Mouse (Mus musculus) myocyte (in vitro differentiated cells): Measurements from ENCODE around the gene Ipo9.

Experiments used
- CEBPB ChIP-seq: IDR thresholded peaks from 2 replicates; pipeline ENCODE4 v1.6.1; 2011; ENCODE audit warnings: mild to moderate bottlenecking, moderate library complexity; ENCODE audit not compliant: poor library complexity, insufficient read depth, severe bottlenecking
- E2F4 ChIP-seq: IDR thresholded peaks from one replicate; pipeline ENCODE4 v1.6.1; 2011; ENCODE audit warnings: mild to moderate bottlenecking, control low read depth, moderate library complexity; ENCODE audit not compliant: insufficient read depth
- MAX ChIP-seq: IDR thresholded peaks from one replicate; pipeline ENCODE4 v1.6.1; 2011; ENCODE audit warnings: low read depth, mild to moderate bottlenecking, control low read depth
- MYOD1 ChIP-seq, 3 experiments: IDR thresholded peaks; one replicate each; pipeline ENCODE4 v1.6.1; 2011; ENCODE audit warnings: control low read depth in 2 of 3, low read depth in 2 of 3, mild to moderate bottlenecking in 2 of 3, moderate library complexity in 1 of 3; ENCODE audit not compliant: insufficient read length in 2 of 3, control insufficient read depth in 1 of 3
- POLR2A ChIP-seq: IDR thresholded peaks from one replicate; pipeline ENCODE4 v1.6.1; 2011; ENCODE audit warnings: low read depth, mild to moderate bottlenecking, control low read depth, moderate library complexity; ENCODE audit not compliant: insufficient read length
- POLR2AphosphoS2 ChIP-seq: IDR thresholded peaks from one replicate; pipeline ENCODE4 v1.6.1; 2011; ENCODE audit warnings: low read depth, control low read depth; ENCODE audit not compliant: insufficient read length
- TCF12 ChIP-seq: IDR thresholded peaks from one replicate; pipeline ENCODE4 v1.6.1; 2011; ENCODE audit warnings: mild to moderate bottlenecking, control low read depth; ENCODE audit not compliant: poor library complexity, insufficient read depth, severe bottlenecking
- TCF3 ChIP-seq: IDR thresholded peaks from one replicate; pipeline ENCODE4 v1.6.1; 2011; ENCODE audit warnings: low read depth, control low read depth; ENCODE audit not compliant: insufficient read length
- USF1 ChIP-seq: IDR thresholded peaks from one replicate; pipeline ENCODE4 v1.6.1; 2011; ENCODE audit warnings: low read depth, mild to moderate bottlenecking, control low read depth, moderate library complexity

DNA sequence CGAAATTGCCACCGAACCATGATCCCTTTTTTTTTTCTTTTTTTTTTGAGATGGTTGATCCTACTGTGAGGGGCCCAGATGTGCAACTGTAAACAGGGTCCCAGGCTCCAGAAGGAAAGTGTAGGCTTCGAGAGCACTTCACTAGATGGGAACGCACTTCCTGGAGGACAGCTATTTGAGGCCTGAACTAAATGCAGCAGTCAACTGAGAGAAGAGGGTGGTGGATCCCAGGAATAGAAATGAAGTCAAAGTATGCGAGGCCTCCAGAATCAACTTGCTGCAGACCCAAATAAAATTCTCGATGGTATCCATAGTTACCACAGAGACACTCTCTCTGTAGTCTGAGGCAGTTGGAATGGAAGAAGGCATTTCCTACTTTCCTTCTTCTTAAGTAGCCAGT lies 8.5 kb upstream of the Ipo9 start:
- TF ChIP-seq POLR2A (no peak), POLR2AphosphoS2 (no peak), USF1 (no peak), MAX (no peak), TCF12 (no peak), TCF3 (no peak), CEBPB (no peak), E2F4 (no peak), MYOD1 (IDR thresholded peaks at IDR 0.05; ENCODE audit: control insufficient read depth in 1 of 3, insufficient read length in 2 of 3, low read depth in 2 of 3) (no peak)
